Mouse (Mus musculus): ENCODE measurements around the gene Tas1r1. TPM values are rescaled to one million over a fixed set of nuclear protein-coding genes. Genes with fewer than 3 reads are reported as not detected.
A peak's percentile ranks its signal among the peaks of the same experiment; 100 is the strongest.

Tas1r1 gene
- polyA plus RNA-seq, 1 experiment = 0.14 TPM

DNA sequence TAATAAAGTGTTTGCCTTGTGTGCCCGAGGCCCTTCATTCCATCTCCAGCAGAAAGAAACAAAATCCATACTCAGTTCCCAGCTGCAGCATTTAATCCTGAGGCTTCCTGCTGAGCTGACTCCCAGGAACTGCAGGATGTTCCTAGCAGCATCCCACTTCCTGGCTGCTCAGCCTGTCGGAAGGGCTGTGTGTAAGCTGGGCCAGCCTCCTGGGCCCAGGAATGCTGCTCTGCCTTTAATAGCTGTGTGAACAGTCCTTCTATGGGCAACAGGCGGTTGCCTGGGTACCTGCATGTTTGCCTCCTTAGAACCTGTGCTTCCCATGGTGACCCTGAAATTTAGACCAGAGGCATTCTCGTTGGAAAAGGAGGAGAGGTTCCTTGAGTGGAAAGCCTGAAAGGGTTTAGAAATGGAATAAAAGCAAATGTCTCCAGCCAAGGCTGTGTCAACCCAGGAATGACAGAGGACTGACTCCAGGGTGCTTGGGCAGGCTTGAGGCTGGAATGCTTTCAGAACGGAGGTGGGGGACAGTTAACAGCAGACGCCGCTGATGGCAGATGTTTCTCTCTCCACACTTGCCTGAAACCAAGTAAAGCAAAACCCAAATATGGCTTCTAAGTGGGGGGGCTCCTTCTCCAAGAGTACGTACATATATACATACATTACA lies 30.8 kb downstream of the Tas1r1 start:
- no peak for DNase-seq (ENCODE audit: low read depth in 1 of 2, low spot score in 2 of 2)
- H3K4me1 ChIP-seq (ENCODE audit: control insufficient read depth, insufficient read depth, insufficient read length) = peaks cover 11% of the 10 kb centered on the region
- no peak for TF ChIP-seq CTCF (IDR thresholded peaks at IDR 0.05; ENCODE audit: extremely low read depth, insufficient read depth, insufficient read length, insufficient replicate concordance)
- TF ChIP-seq POLR2A (IDR thresholded peaks at IDR 0.05; ENCODE audit: low read depth, low read length) = no peak
- H3K4me3 ChIP-seq (ENCODE audit: extremely low read depth, insufficient read depth, insufficient read length) = peak overlapping the region; percentile 90; the same call in 1 of the 2 replicates
- no peaks in the 10 kb centered on the region for H3K27me3 ChIP-seq (ENCODE audit: control insufficient read depth, insufficient read depth, low read length)
- 0 out of 2 replicates have a peak overlapping the region, but pooled peaks have one; percentile 21 for H3K27ac ChIP-seq (ENCODE audit: insufficient read depth, low read length)
- WGBS = 53% methylated on average over 8 of the region's 8 CpGs
- peaks cover 3% of the 10 kb centered on the region; the same call in 1 of the 2 replicates for H3K36me3 ChIP-seq (ENCODE audit: control insufficient read depth, insufficient read depth, low read length)

- Histone ChIP-seq H3K4me1 (ENCODE audit: control insufficient read depth, insufficient read depth, insufficient read length) (peaks cover 11% of the 10 kb centered on the region), H3K36me3 (ENCODE audit: control insufficient read depth, insufficient read depth, low read length) (no peaks in the 10 kb centered on the region), H3K27ac (ENCODE audit: insufficient read depth, low read length) (no peak overlapping the region), H3K4me3 (ENCODE audit: extremely low read depth, insufficient read depth, insufficient read length) (no peak overlapping the region), H3K27me3 (ENCODE audit: control insufficient read depth, insufficient read depth, low read length) (no peaks in the 10 kb centered on the region)
- no peak for DNase-seq (ENCODE audit: low read depth in 1 of 2, low spot score in 2 of 2)
- 85% methylated on average over 3 of the region's 3 CpGs for WGBS
- TF ChIP-seq POLR2A (IDR thresholded peaks at IDR 0.05; ENCODE audit: low read depth, low read length) (no peak), CTCF (IDR thresholded peaks at IDR 0.05; ENCODE audit: extremely low read depth, insufficient read depth, insufficient read length, insufficient replicate concordance) (no peak)
Measured at GRCm38 (mm10) chr4:152006812-152007211, 31.6 kb downstream of the Tas1r1 start.

DNA sequence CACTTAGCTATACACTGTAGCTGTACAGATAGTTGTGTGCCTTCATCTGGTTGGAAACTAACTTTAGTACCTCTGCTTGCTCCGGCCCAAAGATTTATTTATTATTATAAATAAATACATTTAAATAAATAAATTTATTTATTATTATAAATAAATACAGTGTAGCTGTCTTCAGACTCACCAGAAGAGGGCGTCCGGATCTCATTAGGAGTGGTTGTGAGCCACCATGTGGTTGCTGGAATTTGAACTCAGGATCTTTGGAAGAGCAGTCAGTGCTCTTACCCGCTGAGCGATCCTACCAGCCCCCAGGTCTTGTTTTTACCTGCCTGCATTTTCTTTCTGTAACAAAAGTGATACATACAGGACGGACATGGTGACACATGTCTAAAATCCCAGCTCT lies 32.2 kb downstream of the Tas1r1 start:
- no peak for DNase-seq (ENCODE audit: low read depth in 1 of 2, low spot score in 2 of 2)
- no peaks in the 10 kb centered on the region for H3K27me3 ChIP-seq (ENCODE audit: control insufficient read depth, insufficient read depth, low read length)
- H3K4me1 ChIP-seq (ENCODE audit: control insufficient read depth, insufficient read depth, insufficient read length) = peaks cover 11% of the 10 kb centered on the region
- no peaks in the 10 kb centered on the region for H3K36me3 ChIP-seq (ENCODE audit: control insufficient read depth, insufficient read depth, low read length)
- H3K4me3 ChIP-seq (ENCODE audit: extremely low read depth, insufficient read depth, insufficient read length) = no peak overlapping the region
- no peak for TF ChIP-seq CTCF (IDR thresholded peaks at IDR 0.05; ENCODE audit: extremely low read depth, insufficient read depth, insufficient read length, insufficient replicate concordance)
- WGBS = 69% methylated on average over 6 of the region's 6 CpGs
- no peak overlapping the region for H3K27ac ChIP-seq (ENCODE audit: insufficient read depth, low read length)

- DNase-seq (ENCODE audit: low read depth in 1 of 2, low spot score in 2 of 2) = no peak
- Histone ChIP-seq H3K4me1 (ENCODE audit: control insufficient read depth, insufficient read depth, insufficient read length) (no peaks in the 10 kb centered on the region), H3K4me3 (ENCODE audit: extremely low read depth, insufficient read depth, insufficient read length) (no peak overlapping the region), H3K27ac (ENCODE audit: insufficient read depth, low read length) (no peak overlapping the region), H3K36me3 (ENCODE audit: control insufficient read depth, insufficient read depth, low read length) (no peaks in the 10 kb centered on the region), H3K27me3 (ENCODE audit: control insufficient read depth, insufficient read depth, low read length) (no peaks in the 10 kb centered on the region)
- no peak for TF ChIP-seq POLR2A (IDR thresholded peaks at IDR 0.05; ENCODE audit: low read depth, low read length)
- TF ChIP-seq CTCF (IDR thresholded peaks at IDR 0.05; ENCODE audit: extremely low read depth, insufficient read depth, insufficient read length, insufficient replicate concordance) = no peak
- WGBS = 93% methylated on average over 3 of the region's 3 CpGs
Measured at GRCm38 (mm10) chr4:152002063-152002462, 36.3 kb downstream of the Tas1r1 start.

GRCm38 (mm10) chr4:152001335-152001734 lies 37.0 kb downstream of the Tas1r1 start:
- no peaks in the 10 kb centered on the region for H3K36me3 ChIP-seq (ENCODE audit: control insufficient read depth, insufficient read depth, low read length)
- DNase-seq (ENCODE audit: low read depth in 1 of 2, low spot score in 2 of 2) = no peak
- WGBS = 73% methylated on average over 4 of the region's 4 CpGs
- no peak overlapping the region for H3K27ac ChIP-seq (ENCODE audit: insufficient read depth, low read length)
- H3K4me1 ChIP-seq (ENCODE audit: control insufficient read depth, insufficient read depth, insufficient read length) = no peaks in the 10 kb centered on the region
- no peak for TF ChIP-seq CTCF (IDR thresholded peaks at IDR 0.05; ENCODE audit: extremely low read depth, insufficient read depth, insufficient read length, insufficient replicate concordance)
- TF ChIP-seq POLR2A (IDR thresholded peaks at IDR 0.05; ENCODE audit: low read depth, low read length) = no peak
- no peaks in the 10 kb centered on the region for H3K27me3 ChIP-seq (ENCODE audit: control insufficient read depth, insufficient read depth, low read length)
- H3K4me3 ChIP-seq (ENCODE audit: extremely low read depth, insufficient read depth, insufficient read length) = no peak overlapping the region

DNA sequence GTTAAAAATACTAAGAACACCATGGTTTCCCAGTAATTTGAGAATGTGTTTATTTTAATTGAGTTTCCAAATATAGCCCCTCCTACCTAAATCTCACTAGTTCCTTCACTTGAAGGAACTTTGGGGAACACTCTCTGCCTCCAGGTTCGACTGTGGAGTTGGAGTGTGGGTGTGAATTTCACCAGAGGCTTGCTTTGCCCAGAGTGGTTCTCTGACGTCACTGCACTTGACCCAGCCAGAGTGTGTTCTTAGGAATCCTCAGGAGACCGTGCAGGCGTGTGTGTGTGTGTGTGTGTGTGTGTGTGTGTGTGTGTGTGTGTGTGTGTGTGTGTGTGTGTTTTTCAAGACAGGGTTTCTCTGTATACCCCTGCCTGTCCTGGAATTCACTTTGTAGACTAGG lies 37.5 kb downstream of the Tas1r1 start:
- H3K4me1 ChIP-seq (ENCODE audit: control insufficient read depth, insufficient read depth, insufficient read length) = no peaks in the 10 kb centered on the region
- DNase-seq (ENCODE audit: low read depth in 1 of 2, low spot score in 2 of 2) = no peak
- H3K36me3 ChIP-seq (ENCODE audit: control insufficient read depth, insufficient read depth, low read length) = no peaks in the 10 kb centered on the region
- no peak overlapping the region for H3K4me3 ChIP-seq (ENCODE audit: extremely low read depth, insufficient read depth, insufficient read length)
- WGBS = 55% methylated on average over 4 of the region's 4 CpGs
- no peak for TF ChIP-seq POLR2A (IDR thresholded peaks at IDR 0.05; ENCODE audit: low read depth, low read length)
- no peak for TF ChIP-seq CTCF (IDR thresholded peaks at IDR 0.05; ENCODE audit: extremely low read depth, insufficient read depth, insufficient read length, insufficient replicate concordance)
- H3K27me3 ChIP-seq (ENCODE audit: control insufficient read depth, insufficient read depth, low read length) = no peaks in the 10 kb centered on the region
- H3K27ac ChIP-seq (ENCODE audit: insufficient read depth, low read length) = no peak overlapping the region

- H3K4me1 ChIP-seq (ENCODE audit: control insufficient read depth, insufficient read depth, insufficient read length) = no peaks in the 10 kb centered on the region; the same call in 1 of the 2 replicates
- H3K4me3 ChIP-seq (ENCODE audit: extremely low read depth, insufficient read depth, insufficient read length) = no peak overlapping the region
- DNase-seq (ENCODE audit: low read depth in 1 of 2, low spot score in 2 of 2) = no peak
- H3K36me3 ChIP-seq (ENCODE audit: control insufficient read depth, insufficient read depth, low read length) = no peaks in the 10 kb centered on the region
- whole genome bisulfite sequencing = 14% methylated on average over 3 of the region's 3 CpGs
- peaks cover 11% of the 10 kb centered on the region for H3K27me3 ChIP-seq (ENCODE audit: control insufficient read depth, insufficient read depth, low read length)
- TF ChIP-seq CTCF (IDR thresholded peaks at IDR 0.05; ENCODE audit: extremely low read depth, insufficient read depth, insufficient read length, insufficient replicate concordance) (no peak), POLR2A (IDR thresholded peaks at IDR 0.05; ENCODE audit: low read depth, low read length) (no peak)
- H3K27ac ChIP-seq (ENCODE audit: insufficient read depth, low read length) = no peak overlapping the region
Measured at GRCm38 (mm10) chr4:151999481-151999880, 38.9 kb downstream of the Tas1r1 start.
